Mouse (Mus musculus) E14TG2a.4 (cell line): ENCODE measurements around the gene Gm11983.

Experiments used
- CTCF ChIP-seq: conservative IDR thresholded peaks from 2 replicates; pipeline ENCODE4 v1.5.1; 2014; ENCODE audit warnings: low read length
- NANOG ChIP-seq: IDR thresholded peaks from 2 replicates; pipeline ENCODE4 v1.6.1; 2014; ENCODE audit warnings: borderline replicate concordance, low read length, mixed read lengths
- POU5F1 ChIP-seq: IDR thresholded peaks from 2 replicates; pipeline ENCODE4 v1.6.1; 2014; ENCODE audit warnings: low read length, borderline replicate concordance

- peak; percentile 25; the same call in 1 of the 2 replicates for TF ChIP-seq CTCF
- no peak for TF ChIP-seq POU5F1
- TF ChIP-seq NANOG, result no peak
Observed at GRCm38 (mm10) chr11:6790690-6791089, 46.8 kb downstream of the Gm11983 start.
